Mouse (Mus musculus): Measurements from ENCODE around the gene Riok2. TPM values are rescaled to one million over a fixed set of nuclear protein-coding genes. Genes with fewer than 3 reads are reported as not detected.

Riok2 gene
- polyA plus RNA-seq, 1 experiment = 16.6 TPM

- Histone ChIP-seq H3K79me2 (ENCODE audit: control insufficient read depth, insufficient read depth) (no peaks in the 10 kb centered on the region), H3K79me3 (ENCODE audit: low read depth) (no peaks in the 10 kb centered on the region), H3K4me3 (ENCODE audit: insufficient read depth, poor library complexity, severe bottlenecking) (no peak overlapping the region), H3ac (ENCODE audit: control insufficient read depth, insufficient read length, low read depth) (no peak overlapping the region), H3K36me3 (ENCODE audit: control insufficient read depth, insufficient read depth) (no peaks in the 10 kb centered on the region), H3K27me3 (ENCODE audit: control insufficient read depth, insufficient read depth, insufficient read length) (no peaks in the 10 kb centered on the region)
- TF ChIP-seq USF1 (IDR thresholded peaks at IDR 0.05; ENCODE audit: low read depth) (no peak), FOSL1 (IDR thresholded peaks at IDR 0.05; ENCODE audit: insufficient read depth, low read length, poor library complexity, severe bottlenecking) (no peak), MAX (IDR thresholded peaks at IDR 0.05) (no peak), MYOD1 (IDR thresholded peaks at IDR 0.05; ENCODE audit: control insufficient read depth, insufficient read length, low read depth) (no peak), CEBPB (IDR thresholded peaks at IDR 0.05; ENCODE audit: low read depth) (no peak), CTCF (IDR thresholded peaks at IDR 0.05; ENCODE audit: control insufficient read depth, insufficient read depth, insufficient read length) (no peak), MYOG (IDR thresholded peaks at IDR 0.05; ENCODE audit: control insufficient read depth, extremely low read depth, insufficient read length) (no peak)
Measured at GRCm38 (mm10) chr17:17403038-17403437, 28.9 kb downstream of the Riok2 start.

- no peaks in the 10 kb centered on the region for H3K79me2 ChIP-seq (ENCODE audit: control insufficient read depth, insufficient read depth)
- H3K36me3 ChIP-seq (ENCODE audit: control insufficient read depth, insufficient read depth) = no peaks in the 10 kb centered on the region
- H3K27me3 ChIP-seq (ENCODE audit: control insufficient read depth, insufficient read depth, insufficient read length) = no peaks in the 10 kb centered on the region
- TF ChIP-seq CEBPB (IDR thresholded peaks at IDR 0.05; ENCODE audit: low read depth) (no peak), MYOD1 (IDR thresholded peaks at IDR 0.05; ENCODE audit: control insufficient read depth, insufficient read length, low read depth) (no peak), FOSL1 (IDR thresholded peaks at IDR 0.05; ENCODE audit: insufficient read depth, low read length, poor library complexity, severe bottlenecking) (no peak), MYOG (IDR thresholded peaks at IDR 0.05; ENCODE audit: control insufficient read depth, extremely low read depth, insufficient read length) (no peak), USF1 (IDR thresholded peaks at IDR 0.05; ENCODE audit: low read depth) (no peak), CTCF (IDR thresholded peaks at IDR 0.05; ENCODE audit: control insufficient read depth, insufficient read depth, insufficient read length) (no peak), MAX (IDR thresholded peaks at IDR 0.05) (no peak)
- H3K4me3 ChIP-seq (ENCODE audit: insufficient read depth, poor library complexity, severe bottlenecking) = no peak overlapping the region
- H3K79me3 ChIP-seq (ENCODE audit: low read depth) = no peaks in the 10 kb centered on the region
- H3ac ChIP-seq (ENCODE audit: control insufficient read depth, insufficient read length, low read depth) = no peak overlapping the region
Measured at GRCm38 (mm10) chr17:17403578-17404112, 29.5 kb downstream of the Riok2 start.

- H3K4me3 ChIP-seq (ENCODE audit: insufficient read depth, poor library complexity, severe bottlenecking) = no peak overlapping the region
- H3K27me3 ChIP-seq (ENCODE audit: control insufficient read depth, insufficient read depth, insufficient read length) = no peaks in the 10 kb centered on the region
- no peaks in the 10 kb centered on the region for H3K79me3 ChIP-seq (ENCODE audit: low read depth)
- TF ChIP-seq FOSL1 (IDR thresholded peaks at IDR 0.05; ENCODE audit: insufficient read depth, low read length, poor library complexity, severe bottlenecking) (no peak), USF1 (IDR thresholded peaks at IDR 0.05; ENCODE audit: low read depth) (no peak), CTCF (IDR thresholded peaks at IDR 0.05; ENCODE audit: control insufficient read depth, insufficient read depth, insufficient read length) (no peak), MYOG (IDR thresholded peaks at IDR 0.05; ENCODE audit: control insufficient read depth, extremely low read depth, insufficient read length) (no peak), MYOD1 (IDR thresholded peaks at IDR 0.05; ENCODE audit: control insufficient read depth, insufficient read length, low read depth) (no peak), CEBPB (IDR thresholded peaks at IDR 0.05; ENCODE audit: low read depth) (no peak), MAX (IDR thresholded peaks at IDR 0.05) (no peak)
- no peaks in the 10 kb centered on the region for H3K36me3 ChIP-seq (ENCODE audit: control insufficient read depth, insufficient read depth)
- no peaks in the 10 kb centered on the region for H3K79me2 ChIP-seq (ENCODE audit: control insufficient read depth, insufficient read depth)
- no peak overlapping the region for H3ac ChIP-seq (ENCODE audit: control insufficient read depth, insufficient read length, low read depth)
Measured at GRCm38 (mm10) chr17:17404811-17405544, 30.9 kb downstream of the Riok2 start.

GRCm38 (mm10) chr17:17405606-17406005 lies 31.5 kb downstream of the Riok2 start:
- H3K79me3 ChIP-seq (ENCODE audit: low read depth) = no peaks in the 10 kb centered on the region
- no peaks in the 10 kb centered on the region for H3K79me2 ChIP-seq (ENCODE audit: control insufficient read depth, insufficient read depth)
- TF ChIP-seq FOSL1 (IDR thresholded peaks at IDR 0.05; ENCODE audit: insufficient read depth, low read length, poor library complexity, severe bottlenecking) (no peak), MYOD1 (IDR thresholded peaks at IDR 0.05; ENCODE audit: control insufficient read depth, insufficient read length, low read depth) (no peak), USF1 (IDR thresholded peaks at IDR 0.05; ENCODE audit: low read depth) (no peak), MAX (IDR thresholded peaks at IDR 0.05) (no peak), CTCF (IDR thresholded peaks at IDR 0.05; ENCODE audit: control insufficient read depth, insufficient read depth, insufficient read length) (no peak), MYOG (IDR thresholded peaks at IDR 0.05; ENCODE audit: control insufficient read depth, extremely low read depth, insufficient read length) (no peak), CEBPB (IDR thresholded peaks at IDR 0.05; ENCODE audit: low read depth) (no peak)
- no peak overlapping the region for H3ac ChIP-seq (ENCODE audit: control insufficient read depth, insufficient read length, low read depth)
- no peaks in the 10 kb centered on the region for H3K27me3 ChIP-seq (ENCODE audit: control insufficient read depth, insufficient read depth, insufficient read length)
- H3K36me3 ChIP-seq (ENCODE audit: control insufficient read depth, insufficient read depth) = no peaks in the 10 kb centered on the region
- no peak overlapping the region for H3K4me3 ChIP-seq (ENCODE audit: insufficient read depth, poor library complexity, severe bottlenecking)

DNA sequence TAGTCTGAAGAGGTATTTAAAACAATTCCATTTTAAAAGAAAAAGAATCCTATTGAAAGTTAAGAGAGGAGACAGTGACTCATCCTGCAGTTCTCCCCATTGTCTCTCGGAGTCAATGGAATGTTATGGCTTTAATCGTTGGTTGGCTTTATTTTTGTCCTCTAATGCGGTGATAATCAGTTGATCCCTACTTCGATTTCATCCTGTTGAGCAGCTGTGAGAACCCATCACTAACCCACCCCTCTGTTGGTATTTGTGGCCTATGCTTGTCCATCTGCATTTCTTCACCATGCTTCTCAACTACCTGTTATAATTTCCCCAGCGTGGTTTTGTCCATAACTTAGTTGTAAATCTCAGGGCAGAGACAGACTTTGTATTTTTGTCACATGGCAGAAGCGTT lies 34.0 kb downstream of the Riok2 start:
- no peaks in the 10 kb centered on the region for H3K79me2 ChIP-seq (ENCODE audit: control insufficient read depth, insufficient read depth)

More for the DNA sequence above, 34.0 kb downstream of the Riok2 start:
- no peak overlapping the region for H3ac ChIP-seq (ENCODE audit: control insufficient read depth, insufficient read length, low read depth)
- H3K27me3 ChIP-seq (ENCODE audit: control insufficient read depth, insufficient read depth, insufficient read length) = no peaks in the 10 kb centered on the region
- no peak for TF ChIP-seq MYOG (IDR thresholded peaks at IDR 0.05; ENCODE audit: control insufficient read depth, extremely low read depth, insufficient read length)
- peak; percentile 33 for TF ChIP-seq USF1 (IDR thresholded peaks at IDR 0.05; ENCODE audit: low read depth)
- TF ChIP-seq CTCF (IDR thresholded peaks at IDR 0.05; ENCODE audit: control insufficient read depth, insufficient read depth, insufficient read length) = no peak
- no peak for TF ChIP-seq MAX (IDR thresholded peaks at IDR 0.05)
- no peak for TF ChIP-seq CEBPB (IDR thresholded peaks at IDR 0.05; ENCODE audit: low read depth)
- TF ChIP-seq MYOD1 (IDR thresholded peaks at IDR 0.05; ENCODE audit: control insufficient read depth, insufficient read length, low read depth) = peak; percentile 95
- TF ChIP-seq FOSL1 (IDR thresholded peaks at IDR 0.05; ENCODE audit: insufficient read depth, low read length, poor library complexity, severe bottlenecking) = no peak
- no peaks in the 10 kb centered on the region for H3K79me3 ChIP-seq (ENCODE audit: low read depth)
- no peaks in the 10 kb centered on the region for H3K36me3 ChIP-seq (ENCODE audit: control insufficient read depth, insufficient read depth)
- H3K4me3 ChIP-seq (ENCODE audit: insufficient read depth, poor library complexity, severe bottlenecking) = no peak overlapping the region
